Mouse (Mus musculus): ENCODE results near the gene Ms4a6c.
"Not testable (repeated sequence)": the region's sequence is repeated elsewhere in the genome, so short reads cannot be mapped to it uniquely, and the experiment has no call there.

Gene Ms4a6c

GRCm38 (mm10) chr19:11469215-11469614 is at the start of gene Ms4a6c:
Gene Ms4a6c (plus strand): TSS chr19:11469366.
- not testable (repeated sequence) for DNase-seq (ENCODE audit: low read depth)

GRCm38 (mm10) chr19:11431209-11431608 is 38.0 kb upstream of the Ms4a6c start:
- peak; percentile 49 for DNase-seq (ENCODE audit: low read depth)

- no peak for DNase-seq (ENCODE audit: low read depth)
These were observed 33.9 kb upstream of the Ms4a6c start for GRCm38 (mm10) chr19:11435058-11435834.

- DNase-seq (ENCODE audit: low read depth) = no peak
These were observed 25.8 kb upstream of the Ms4a6c start, which contains the start of gene Ms4a4b for GRCm38 (mm10) chr19:11443338-11443737. Gene Ms4a4b (plus strand): TSS chr19:11443553.

GRCm38 (mm10) chr19:11443964-11444363 is 25.2 kb upstream of the Ms4a6c start:
- no peak for DNase-seq (ENCODE audit: low read depth)

GRCm38 (mm10) chr19:11447238-11447637 is 21.9 kb upstream of the Ms4a6c start:
- DNase-seq (ENCODE audit: low read depth) = peak; percentile 34

- not testable (repeated sequence) for DNase-seq (ENCODE audit: low read depth)
These were observed 10.1 kb upstream of the Ms4a6c start for GRCm38 (mm10) chr19:11459041-11459440.

GRCm38 (mm10) chr19:11464795-11465194 is 4.4 kb upstream of the Ms4a6c start:
- DNase-seq (ENCODE audit: low read depth) = peak; percentile 11

GRCm38 (mm10) chr19:11466471-11466870 is 2.7 kb upstream of the Ms4a6c start:
- DNase-seq (ENCODE audit: low read depth) = no peak

- DNase-seq (ENCODE audit: low read depth) = not testable (repeated sequence)
These were observed 805 bp upstream of the Ms4a6c start for GRCm38 (mm10) chr19:11468361-11468760.

- DNase-seq (ENCODE audit: low read depth) = no peak
These were observed 10.5 kb downstream of the Ms4a6c start for GRCm38 (mm10) chr19:11479714-11480113.

GRCm38 (mm10) chr19:11482684-11483083 is 13.5 kb downstream of the Ms4a6c start:
- no peak for DNase-seq (ENCODE audit: low read depth)

- DNase-seq (ENCODE audit: low read depth) = no peak
These were observed 14.8 kb downstream of the Ms4a6c start for GRCm38 (mm10) chr19:11483941-11484340.

- no peak for DNase-seq (ENCODE audit: low read depth)
These were observed 15.2 kb downstream of the Ms4a6c start for GRCm38 (mm10) chr19:11484388-11484787.

- peak; percentile 11 for DNase-seq (ENCODE audit: low read depth)
These were observed 16.1 kb downstream of the Ms4a6c start for GRCm38 (mm10) chr19:11485266-11485665.

GRCm38 (mm10) chr19:11485746-11486145 is 16.6 kb downstream of the Ms4a6c start, which contains the start of gene Gm8369:
Gene Gm8369 (plus strand): TSS chr19:11485938.
- DNase-seq (ENCODE audit: low read depth) = no peak

GRCm38 (mm10) chr19:11486599-11486998 is 17.4 kb downstream of the Ms4a6c start:
- DNase-seq (ENCODE audit: low read depth) = no peak

GRCm38 (mm10) chr19:11491406-11492189 is 22.4 kb downstream of the Ms4a6c start:
- no peak for DNase-seq (ENCODE audit: low read depth)

- no peak for DNase-seq (ENCODE audit: low read depth)
These were observed 23.5 kb downstream of the Ms4a6c start for GRCm38 (mm10) chr19:11492671-11493070.

GRCm38 (mm10) chr19:11494519-11494918 is 25.4 kb downstream of the Ms4a6c start:
- no peak for DNase-seq (ENCODE audit: low read depth)

- DNase-seq (ENCODE audit: low read depth) = no peak
These were observed 27.2 kb downstream of the Ms4a6c start for GRCm38 (mm10) chr19:11496361-11496760.

- peak; percentile 24 for DNase-seq (ENCODE audit: low read depth)
These were observed 28.1 kb downstream of the Ms4a6c start for GRCm38 (mm10) chr19:11497300-11497699.

- DNase-seq (ENCODE audit: low read depth) = no peak
These were observed 31.6 kb downstream of the Ms4a6c start for GRCm38 (mm10) chr19:11500796-11501195.
